Mouse (Mus musculus): ENCODE data around the gene Serpinb9.
"Not testable (repeated sequence)": the region's sequence is repeated elsewhere in the genome, so short reads cannot be mapped to it uniquely, and the experiment has no call there.

Gene Serpinb9

GRCm38 (mm10) chr13:33003523-33004413, 718 bp downstream of the Serpinb9 start:
- DNase-seq (ENCODE audit: low spot score in 2 of 2) = no peak

- DNase-seq (ENCODE audit: low spot score in 2 of 2) = peak; percentile 74 to 79
Measured at GRCm38 (mm10) chr13:33004414-33005105, 1.5 kb downstream of the Serpinb9 start.

DNA sequence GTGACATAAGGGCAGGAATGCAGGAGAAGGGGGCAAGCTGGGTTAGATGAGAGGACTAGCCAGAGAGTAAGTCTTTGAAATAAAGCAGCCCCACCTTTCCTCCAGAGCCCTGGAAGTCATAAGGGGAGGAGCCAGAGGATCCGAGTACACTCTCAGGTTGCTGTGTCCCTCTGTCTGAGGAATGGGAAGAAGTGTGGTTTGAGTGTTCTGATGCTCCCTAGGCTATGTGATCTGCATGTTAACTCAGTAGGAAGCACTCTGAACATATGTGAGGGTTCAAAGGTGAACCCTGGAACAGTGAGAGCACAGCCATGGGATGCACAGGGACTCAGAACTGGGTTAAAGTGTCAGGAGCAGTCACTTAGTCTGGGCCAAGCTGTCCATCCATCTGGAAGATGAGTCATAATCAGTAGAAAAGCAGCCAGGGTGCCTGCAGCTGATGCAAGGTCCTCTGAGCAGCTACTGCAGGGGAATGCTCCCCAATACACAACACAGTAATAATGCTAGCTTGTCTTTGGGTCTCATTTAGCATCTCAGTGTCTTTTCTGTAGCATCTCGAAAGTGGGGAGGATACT, 2.5 kb downstream of the Serpinb9 start:
- no peak for DNase-seq (ENCODE audit: low spot score in 2 of 2)

DNA sequence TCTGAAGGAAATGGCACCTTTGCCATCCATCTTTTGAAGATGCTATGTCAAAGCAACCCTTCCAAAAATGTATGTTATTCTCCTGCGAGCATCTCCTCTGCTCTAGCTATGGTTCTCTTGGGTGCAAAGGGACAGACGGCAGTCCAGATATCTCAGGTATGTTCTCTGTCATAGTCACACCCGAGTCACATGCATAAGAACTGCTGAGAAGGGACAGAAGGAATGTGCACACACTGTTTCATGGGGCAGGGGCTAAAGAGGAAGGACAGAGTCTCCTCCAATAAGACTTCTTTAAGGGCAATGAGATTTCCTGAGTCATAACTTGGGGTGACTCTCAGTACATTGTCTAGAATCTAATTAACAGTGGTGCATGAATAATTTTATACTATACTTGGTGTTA, 3.5 kb downstream of the Serpinb9 start:
- DNase-seq (ENCODE audit: low spot score in 2 of 2) = no peak

DNA sequence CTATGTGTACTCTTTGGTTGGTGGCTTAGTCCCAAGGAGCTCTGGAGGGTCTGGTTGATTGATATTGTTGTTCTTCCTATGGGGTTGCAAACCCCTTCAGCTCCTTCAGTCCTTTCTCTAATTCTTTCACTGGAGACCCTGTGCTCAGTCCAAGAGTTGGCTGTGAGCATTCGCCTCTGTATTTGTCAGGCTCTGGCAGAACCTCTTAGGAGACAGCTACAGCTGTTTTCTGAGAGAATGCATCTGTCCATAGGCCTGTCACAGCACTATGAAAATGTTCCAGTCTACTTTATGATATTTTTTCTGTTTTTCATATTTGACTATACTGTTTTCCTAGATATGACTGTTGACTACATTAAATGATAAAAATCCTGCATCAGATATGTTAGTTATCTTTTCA, 9.3 kb downstream of the Serpinb9 start:
- no peak for DNase-seq (ENCODE audit: low spot score in 2 of 2)

- DNase-seq (ENCODE audit: low spot score in 2 of 2) = no peak
Measured at GRCm38 (mm10) chr13:33013271-33013670, 10.2 kb downstream of the Serpinb9 start.

DNA sequence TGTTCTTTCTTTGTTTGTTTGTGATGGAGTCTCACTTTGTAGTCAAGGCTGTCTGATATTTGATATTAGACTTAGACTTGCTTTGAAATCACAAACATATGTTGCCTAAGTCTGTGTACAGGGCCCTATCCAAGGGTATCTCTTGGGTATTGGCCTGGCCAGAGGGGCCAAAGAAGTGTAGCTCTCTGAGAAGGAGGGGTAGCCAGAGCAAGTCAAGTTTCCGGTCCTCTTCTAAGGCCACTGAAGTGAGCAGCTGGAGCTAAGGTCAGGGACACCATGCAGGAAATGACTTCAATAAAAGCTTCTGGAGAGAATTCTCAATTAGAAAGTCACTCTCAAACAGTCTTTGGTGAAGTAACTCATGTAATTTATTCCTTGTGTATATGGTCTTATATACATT, 19.3 kb downstream of the Serpinb9 start:
- no peak for DNase-seq (ENCODE audit: low spot score in 2 of 2)

GRCm38 (mm10) chr13:33026427-33027057, 23.5 kb downstream of the Serpinb9 start:
- no peak for DNase-seq (ENCODE audit: low spot score in 2 of 2)

GRCm38 (mm10) chr13:33027244-33027643, 24.2 kb downstream of the Serpinb9 start, which contains the start of gene Serpinb9b:
Gene Serpinb9b, plus strand, starts transcription at chr13:33027416.
- DNase-seq (ENCODE audit: low spot score in 2 of 2) = no peak

DNA sequence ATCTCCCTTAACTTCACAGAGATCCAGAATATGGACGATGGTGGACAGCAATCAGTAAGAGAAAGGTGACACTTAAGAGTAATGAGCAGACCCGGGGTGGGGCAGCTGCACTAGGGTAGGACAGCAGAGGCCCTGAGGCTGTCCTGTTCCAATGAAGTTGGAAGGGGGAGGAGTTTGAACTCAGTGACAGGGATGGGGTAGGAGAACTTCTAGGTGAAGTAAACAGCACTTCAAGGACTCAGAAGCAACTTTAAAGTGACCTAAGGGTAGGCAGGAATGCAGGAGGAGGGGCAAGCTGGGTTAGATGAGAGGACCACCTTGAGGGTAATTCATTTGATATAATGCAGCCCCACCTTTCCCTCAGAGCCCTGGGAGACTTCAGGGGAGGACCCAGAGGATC, 25.1 kb downstream of the Serpinb9 start:
- no peak for DNase-seq (ENCODE audit: low spot score in 2 of 2)

- DNase-seq (ENCODE audit: low spot score in 2 of 2) = no peak
Measured at GRCm38 (mm10) chr13:33028550-33028949, 25.5 kb downstream of the Serpinb9 start.

DNA sequence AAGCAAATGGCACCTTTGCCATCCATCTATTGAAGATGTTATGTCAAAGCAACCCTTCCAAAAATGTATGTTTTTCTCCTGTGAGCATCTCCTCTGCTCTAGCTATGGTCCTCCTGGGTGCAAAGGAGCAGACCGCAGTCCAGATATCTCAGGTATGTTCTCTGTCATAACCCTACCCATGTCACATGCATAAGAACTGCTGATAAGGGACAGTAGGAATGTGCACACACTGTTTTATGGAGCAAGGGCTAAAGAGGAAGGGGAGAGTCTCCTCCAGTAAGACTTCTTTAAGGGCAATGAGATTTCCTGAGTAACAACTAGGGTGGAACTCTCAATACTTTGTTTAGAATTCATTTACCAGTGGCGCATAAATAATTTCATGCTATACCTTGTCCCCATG, 26.4 kb downstream of the Serpinb9 start:
- DNase-seq (ENCODE audit: low spot score in 2 of 2) = not testable (repeated sequence)

DNA sequence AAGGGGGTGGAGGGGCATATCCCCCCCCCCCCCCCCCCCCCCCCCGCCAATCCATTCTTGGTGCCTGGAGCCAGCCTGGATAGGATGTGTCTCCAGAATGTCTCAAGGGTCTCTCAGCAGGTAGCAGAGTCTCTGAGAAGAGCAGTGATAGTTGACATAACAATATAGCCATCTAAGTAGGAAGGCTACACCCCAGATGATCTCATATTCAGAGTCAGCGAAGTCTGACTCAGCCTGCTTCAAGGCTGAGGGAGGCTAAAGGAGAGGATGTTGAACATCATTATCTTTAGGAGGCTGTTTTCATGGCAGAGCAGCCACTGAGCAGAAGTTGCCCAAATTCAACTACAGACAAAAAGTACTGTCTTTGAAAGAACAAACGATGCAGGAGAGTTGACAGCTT, 27.2 kb downstream of the Serpinb9 start:
- no peak for DNase-seq (ENCODE audit: low spot score in 2 of 2)

GRCm38 (mm10) chr13:33035506-33035905, 32.5 kb downstream of the Serpinb9 start:
- no peak for DNase-seq (ENCODE audit: low spot score in 2 of 2)

- no peak for DNase-seq (ENCODE audit: low spot score in 2 of 2)
Measured at GRCm38 (mm10) chr13:33043542-33043941, 40.5 kb downstream of the Serpinb9 start.

DNA sequence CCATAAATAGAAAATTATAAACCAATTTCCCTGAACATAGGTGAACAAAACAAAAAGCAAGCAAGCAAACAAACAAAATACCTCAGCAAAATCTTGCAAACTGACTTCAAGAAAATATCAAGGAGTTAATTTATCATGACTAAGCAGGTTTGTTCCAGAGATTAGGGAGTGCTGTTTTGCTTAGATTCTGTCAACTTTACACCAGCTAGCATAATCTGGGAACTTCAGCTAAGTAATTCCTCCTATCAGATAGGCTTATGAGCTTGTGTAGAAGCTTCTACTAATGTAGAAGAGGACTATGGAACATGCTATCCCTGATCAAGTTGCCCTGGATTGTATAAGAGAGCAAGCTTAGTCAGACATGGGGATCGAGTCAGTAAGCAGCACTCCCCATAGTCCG, 44.2 kb downstream of the Serpinb9 start:
- no peak for DNase-seq (ENCODE audit: low spot score in 2 of 2)

DNA sequence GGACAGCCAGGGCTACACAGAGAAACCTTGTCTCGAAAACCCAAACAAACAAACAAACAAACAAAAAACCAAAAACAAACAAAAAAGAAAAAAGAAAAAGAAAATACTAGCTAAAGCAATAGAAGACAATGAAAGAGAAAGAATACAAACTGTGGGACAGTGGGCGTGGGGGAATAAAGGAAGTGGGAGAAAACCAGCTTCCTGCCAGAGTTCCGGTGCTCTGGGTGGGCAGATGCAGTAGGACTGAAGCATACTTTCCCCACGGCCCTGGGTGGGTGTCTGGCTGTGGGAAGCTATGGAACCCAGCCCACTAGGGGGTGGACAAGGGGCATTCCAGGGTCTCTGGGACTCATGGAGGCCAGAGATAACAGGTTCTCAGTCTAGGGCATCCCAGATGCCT, 45.1 kb downstream of the Serpinb9 start:
- no peak for DNase-seq (ENCODE audit: low spot score in 2 of 2)

DNA sequence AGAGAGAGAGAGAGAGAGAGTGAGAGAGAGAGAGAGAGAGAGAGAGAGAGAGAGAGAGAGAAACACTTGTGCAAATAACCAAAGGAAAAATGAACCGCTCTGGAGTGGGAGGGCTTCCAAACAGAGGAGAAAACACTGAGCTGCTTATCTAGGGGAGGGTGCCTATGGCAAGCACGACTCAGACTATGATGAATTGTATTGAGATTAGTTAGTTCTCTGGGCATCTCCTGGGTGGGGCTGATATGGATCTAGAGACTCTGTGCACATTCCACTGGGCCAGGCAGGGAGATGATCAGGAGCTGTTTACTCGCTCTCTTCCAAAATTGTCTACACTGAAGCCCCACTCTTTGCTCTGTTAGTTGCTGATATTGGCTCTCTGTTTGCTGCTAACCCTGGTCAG, 48.6 kb downstream of the Serpinb9 start:
- no peak for DNase-seq (ENCODE audit: low spot score in 2 of 2)

- DNase-seq (ENCODE audit: low spot score in 2 of 2) = no peak
Measured at GRCm38 (mm10) chr13:33063048-33063447, 60.0 kb downstream of the Serpinb9 start.

Measured in urinary bladder, adult 18-20 months (tissue).